Mouse (Mus musculus) CH12.LX (cell line): ENCODE results near the gene Caly. TPM values are rescaled to one million over a fixed set of nuclear protein-coding genes. Genes with fewer than 3 reads are reported as not detected.

Source experiments
- DNase-seq: peaks from one replicate; pipeline ENCODE4 v3.0.0-alpha.2; 2013; ENCODE audit errors: extremely low read depth
- H3K27ac ChIP-seq: 2 replicates; pipeline ENCODE4 v1.5.1; 2012; ENCODE audit warnings: low read depth, mild to moderate bottlenecking, control low read depth, moderate library complexity; ENCODE audit not compliant: insufficient read depth
- H3K27me3 ChIP-seq: replicated peaks from 2 replicates; pipeline ENCODE3; 2012; ENCODE audit warnings: inconsistent platforms
- H3K36me3 ChIP-seq, 2 experiments: replicated peaks in 1 of 2; 2 replicates each; pipeline versions ENCODE3 to v1.6.1; 2012; ENCODE audit warnings: inconsistent platforms in 1 of 2, low read length in 1 of 2, mild to moderate bottlenecking in 1 of 2, mixed read lengths in 1 of 2, moderate library complexity in 1 of 2; ENCODE audit not compliant: control insufficient read depth in 1 of 2, insufficient read depth in 1 of 2
- H3K4me1 ChIP-seq, 2 experiments: 2 replicates each; pipeline ENCODE4 v1.6.1; 2012; ENCODE audit warnings: inconsistent platforms in 1 of 2, moderate library complexity in 1 of 2; ENCODE audit not compliant: insufficient read depth in 2 of 2, control insufficient read depth in 1 of 2
- H3K4me2 ChIP-seq: 2 replicates; pipeline ENCODE4 v1.6.1; 2012; ENCODE audit warnings: low read depth, mild to moderate bottlenecking, control low read depth; ENCODE audit not compliant: poor library complexity, insufficient read depth, severe bottlenecking
- H3K4me3 ChIP-seq, 3 experiments: fragments of 150-350 bp in 1 of 3; sonication (generic) in 1 of 3; replicated peaks in 1 of 3; 2 replicates each; pipeline versions ENCODE3 to v1.5.1; 2011 to 2012; ENCODE audit warnings: low read depth in 2 of 3, low read length in 2 of 3, mild to moderate bottlenecking in 2 of 3, moderate library complexity in 2 of 3, control low read depth in 1 of 3, improper control_type of control experiment in 1 of 3, inconsistent platforms in 1 of 3, mixed read lengths in 1 of 3; ENCODE audit not compliant: poor library complexity in 1 of 3
- H3K79me2 ChIP-seq: replicated peaks from 2 replicates; pipeline ENCODE4 v1.6.1; 2012; ENCODE audit warnings: mild to moderate bottlenecking, moderate library complexity; ENCODE audit not compliant: control insufficient read depth, poor library complexity, insufficient read depth, severe bottlenecking; ENCODE audit errors: extremely low read depth
- H3K9ac ChIP-seq: 2 replicates; pipeline ENCODE4 v1.6.1; 2012; ENCODE audit warnings: low read depth, mild to moderate bottlenecking, control low read depth, moderate library complexity; ENCODE audit not compliant: insufficient read depth
- H3K9me3 ChIP-seq: replicated peaks from 2 replicates; pipeline ENCODE3; 2012; ENCODE audit warnings: low read length, inconsistent platforms, mixed read lengths
- BHLHE40 ChIP-seq: IDR thresholded peaks from 2 replicates; pipeline ENCODE4 v1.6.1; 2011; ENCODE audit warnings: mild to moderate bottlenecking, low read depth, low read length, improper control_type of control experiment
- CTCF ChIP-seq, 2 experiments: IDR thresholded peaks in 1 of 2; conservative IDR thresholded peaks in 1 of 2; 2 replicates each; pipeline ENCODE4 v1.5.1; 2011 to 2012; ENCODE audit warnings: low read depth in 2 of 2, low read length in 2 of 2, improper control_type of control experiment in 1 of 2, inconsistent platforms in 1 of 2, mild to moderate bottlenecking in 1 of 2, moderate library complexity in 1 of 2
- E2F4 ChIP-seq: IDR thresholded peaks from 2 replicates; pipeline ENCODE4 v1.6.1; 2011; ENCODE audit warnings: low read depth, low read length, improper control_type of control experiment; ENCODE audit not compliant: insufficient replicate concordance
- ETS1 ChIP-seq: conservative IDR thresholded peaks from 2 replicates; pipeline ENCODE4 v1.6.1; 2012; ENCODE audit warnings: low read depth, mild to moderate bottlenecking, inconsistent platforms, low read length, improper control_type of control experiment, moderate library complexity
- GABPA ChIP-seq: IDR thresholded peaks from 2 replicates; pipeline ENCODE4 v1.6.1; 2012; ENCODE audit warnings: low read depth, low read length, improper control_type of control experiment, inconsistent platforms; ENCODE audit not compliant: insufficient replicate concordance
- IRF4 ChIP-seq: IDR thresholded peaks from 2 replicates; pipeline ENCODE4 v1.6.1; 2014; ENCODE audit warnings: low read depth, mild to moderate bottlenecking, inconsistent platforms, low read length, improper control_type of control experiment
- JUN ChIP-seq: IDR thresholded peaks from 2 replicates; pipeline ENCODE4 v1.6.1; 2011; ENCODE audit warnings: low read depth, mild to moderate bottlenecking, low read length, improper control_type of control experiment, moderate library complexity; ENCODE audit not compliant: insufficient read depth
- JUND ChIP-seq: conservative IDR thresholded peaks from 2 replicates; pipeline ENCODE4 v1.6.1; 2011; ENCODE audit warnings: low read depth, low read length, improper control_type of control experiment
- MAX ChIP-seq: IDR thresholded peaks from 2 replicates; pipeline ENCODE4 v1.6.1; 2011; ENCODE audit warnings: low read length, improper control_type of control experiment
- MEF2A ChIP-seq: IDR thresholded peaks from 2 replicates; pipeline ENCODE4 v1.6.1; 2014; ENCODE audit warnings: low read depth, mild to moderate bottlenecking, inconsistent platforms, low read length, improper control_type of control experiment, borderline replicate concordance
- MYC ChIP-seq: IDR thresholded peaks from 2 replicates; pipeline ENCODE4 v1.6.1; 2011; ENCODE audit warnings: low read depth, mild to moderate bottlenecking, improper control_type of control experiment, low read length
- NELFE ChIP-seq: IDR thresholded peaks from 2 replicates; pipeline ENCODE4 v1.6.1; 2011; ENCODE audit warnings: low read depth, low read length, improper control_type of control experiment
- NRF1 ChIP-seq: IDR thresholded peaks from 2 replicates; pipeline ENCODE4 v1.6.1; 2014; ENCODE audit warnings: low read depth, mild to moderate bottlenecking, inconsistent platforms, low read length, improper control_type of control experiment, moderate library complexity
- PAX5 ChIP-seq: IDR thresholded peaks from 2 replicates; pipeline ENCODE4 v1.6.1; 2012; ENCODE audit warnings: low read length, inconsistent platforms, mixed read lengths
- POLR2AphosphoS2 ChIP-seq: IDR thresholded peaks from 2 replicates; pipeline ENCODE4 v1.6.1; 2011; ENCODE audit warnings: low read depth, low read length, improper control_type of control experiment
- RAD21 ChIP-seq: IDR thresholded peaks from 2 replicates; pipeline ENCODE4 v1.6.1; 2011; ENCODE audit warnings: low read depth, mild to moderate bottlenecking, low read length, improper control_type of control experiment, moderate library complexity
- TCF12 ChIP-seq: IDR thresholded peaks from 2 replicates; pipeline ENCODE4 v1.6.1; 2014; ENCODE audit warnings: low read depth, mild to moderate bottlenecking, inconsistent platforms, low read length, improper control_type of control experiment
- UBTF ChIP-seq: IDR thresholded peaks from 2 replicates; pipeline ENCODE4 v1.6.1; 2012; ENCODE audit warnings: low read depth, mild to moderate bottlenecking, inconsistent platforms, low read length, improper control_type of control experiment, moderate library complexity
- USF1 ChIP-seq: IDR thresholded peaks from 2 replicates; pipeline ENCODE4 v1.6.1; 2014; ENCODE audit warnings: low read depth, mild to moderate bottlenecking, inconsistent platforms, low read length, improper control_type of control experiment
- ZKSCAN1 ChIP-seq: IDR thresholded peaks from 2 replicates; pipeline ENCODE4 v1.6.1; 2012; ENCODE audit warnings: low read depth, inconsistent platforms, low read length, improper control_type of control experiment, borderline replicate concordance
- ZMIZ1 ChIP-seq: IDR thresholded peaks from 2 replicates; pipeline ENCODE4 v1.6.1; 2012; ENCODE audit warnings: low read depth, mild to moderate bottlenecking, inconsistent platforms, low read length, improper control_type of control experiment
- ZNF384 ChIP-seq: IDR thresholded peaks from 2 replicates; pipeline ENCODE4 v1.6.1; 2012; ENCODE audit warnings: low read depth, low read length, improper control_type of control experiment, inconsistent platforms
- dilution Hi-C: fragments of 300-500 bp; cut with MboI; formaldehyde crosslinking; loops from 2 replicates; pipeline ENCODE4 v1.14.3; 2020; ENCODE audit warnings: low sequenced_read_pairs; ENCODE audit not compliant: extremely low pct_unique_long_range_greater_than_20kb, extremely low pct_ligation_motif_present
- in situ Hi-C: fragments of 300-500 bp; cut with MboI; formaldehyde crosslinking; loops from 3 replicates; pipeline ENCODE4 v1.14.3; 2019; ENCODE audit warnings: low sequenced_read_pairs, low pct_ligation_motif_present, low pct_unique_long_range_greater_than_20kb, mixed read lengths
- polyA plus RNA-seq: library from polyadenylated mRNA; unstranded; fragments of >175 nt; gene quantifications from 2 replicates; pipeline ENCODE4 v1.2.1, GENCODE M21; 2012; ENCODE audit warnings: low read depth; ENCODE audit not compliant: insufficient read length
- total RNA-seq, 2 experiments: library from RNA; depleted of rRNA; stranded (reverse); fragments of 300-350 nt in 1 of 2; fragments of >200 nt in 1 of 2; gene quantifications; 2 replicates each; pipeline ENCODE4 v1.2.3; 2012 to 2014

Gene Caly
- total and polyA plus RNA-seq, 3 experiments = not detected

DNA sequence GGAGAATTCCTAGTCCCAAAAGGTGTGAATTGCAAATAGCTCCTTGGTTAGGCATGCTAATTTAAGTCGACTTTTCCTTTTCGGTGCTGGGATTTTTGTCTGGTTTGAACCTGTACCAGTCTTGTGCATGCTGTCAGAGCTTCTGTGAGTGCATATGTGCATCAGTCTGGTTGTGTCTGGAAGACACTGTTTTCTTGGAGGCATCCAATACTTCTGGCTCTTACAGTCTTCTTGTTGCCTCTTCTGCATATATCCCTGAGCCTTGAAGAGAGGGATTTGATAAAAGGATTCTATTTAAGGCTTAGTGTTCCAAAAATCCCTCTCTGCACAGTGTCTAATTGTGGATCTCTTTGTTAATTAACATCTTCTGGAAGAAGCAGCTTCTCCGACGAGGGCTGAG, 28.2 kb downstream of the Caly start:
- in situ Hi-C loops = no loop called here
- dilution Hi-C loops = no loop called here
- DNase-seq = no peak

DNA sequence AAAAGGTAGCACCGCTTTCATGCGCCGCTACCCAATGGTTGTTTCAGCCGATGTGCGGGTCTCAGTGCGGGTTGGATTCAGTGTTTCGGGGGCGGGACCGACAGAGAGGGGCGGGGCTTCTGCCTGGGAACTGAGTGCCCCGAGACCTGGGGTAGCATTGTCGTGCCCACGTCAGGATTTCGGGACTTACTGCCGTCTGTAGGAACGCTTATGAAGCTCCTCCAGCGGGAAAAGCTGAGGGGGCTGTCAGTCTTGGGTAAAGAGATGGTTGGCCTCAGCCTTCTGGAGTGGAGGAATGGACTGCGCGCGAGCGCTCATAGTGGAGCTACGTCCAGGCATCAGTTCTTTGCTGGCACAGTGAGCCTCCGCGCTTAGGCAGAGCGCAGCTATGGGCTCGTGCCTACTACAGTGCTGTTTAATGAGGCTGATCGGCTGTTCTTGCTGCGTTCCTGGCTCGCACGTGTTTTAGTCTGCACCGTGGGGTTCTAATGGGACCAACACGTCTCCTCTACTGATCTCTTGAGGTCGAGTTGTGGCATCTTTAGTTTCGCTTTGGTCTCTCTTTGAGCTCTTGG, 33.1 kb downstream of the Caly start:
- in situ Hi-C loops = no loop called here
- dilution Hi-C loops = no loop called here

More for the DNA sequence above, 28.2 kb downstream of the Caly start:
- H3K4me1 ChIP-seq = peaks cover 6 to 10% of the 10 kb centered on the region in 2 experiments; a peak in 3 of 4 replicates
- H3K79me2 ChIP-seq = no peaks in the 10 kb centered on the region
- no peaks in the 10 kb centered on the region for H3K36me3 ChIP-seq
- H3K4me3 ChIP-seq = no peak overlapping the region
- H3K9me3 ChIP-seq = peaks cover 9% of the 10 kb centered on the region
- H3K4me2 ChIP-seq = no peak overlapping the region
- no peak overlapping the region for H3K27ac ChIP-seq
- H3K27me3 ChIP-seq = peaks cover 43% of the 10 kb centered on the region
- no peak for TF ChIP-seq PAX5
- TF ChIP-seq IRF4 = no peak
- TF ChIP-seq, all 38 proteins: peak for 0
- no peak overlapping the region for H3K9ac ChIP-seq

DNA sequence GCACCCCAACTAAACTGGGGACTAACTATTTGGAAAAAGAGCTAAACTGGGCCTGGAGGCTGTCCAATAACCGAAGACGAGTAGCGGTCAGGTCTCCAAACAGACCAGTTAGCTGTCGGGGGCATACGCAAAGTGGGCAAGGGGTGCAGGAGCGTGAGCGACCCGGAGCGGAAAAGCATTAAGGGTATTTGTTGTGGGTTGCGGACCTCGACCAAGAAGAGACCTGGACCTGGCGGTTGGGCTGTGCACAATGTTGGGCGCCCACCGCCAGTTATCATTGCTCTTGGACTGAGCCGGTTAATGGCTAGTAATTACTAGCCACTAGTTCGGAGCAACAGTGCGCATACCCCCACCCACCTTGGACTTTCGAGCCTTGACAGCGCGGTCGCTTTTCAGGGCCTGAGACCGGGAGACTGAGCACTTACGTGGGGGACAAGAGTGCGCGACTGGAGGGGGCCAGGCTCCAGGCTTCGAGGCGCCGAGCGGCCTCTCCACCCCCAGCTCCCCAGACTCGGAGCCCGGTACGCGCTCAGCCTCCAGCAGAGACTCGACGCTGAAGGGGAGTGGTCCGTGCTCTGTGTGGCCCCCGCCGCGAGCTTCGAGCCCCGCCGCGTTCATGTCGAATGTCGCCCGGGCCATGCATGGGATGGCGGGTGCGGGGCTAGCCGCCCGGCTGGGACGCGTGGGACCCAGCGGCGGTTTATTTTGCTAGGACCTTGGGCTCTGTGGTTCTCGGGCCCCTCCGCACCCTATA, 33.8 kb downstream of the Caly start, which contains the start of gene Msx3:
Msx3 (minus strand) TSS at position 729 of the 754 bp plus-strand sequence.
- DNase-seq = no peak
- Histone ChIP-seq H3K36me3 (no peaks in the 10 kb centered on the region), H3K4me3 (peak within 1 kb of the TSS; percentile 19 to 53 (median 44)), H3K9ac (peak within 1 kb of the TSS; percentile 10; the same call in 1 of the 2 replicates), H3K27me3 (peaks cover 33% of the 10 kb centered on the region), H3K4me1 (peaks cover 0 to 3% of the 10 kb centered on the region in 2 experiments; a peak in 1 of 4 replicates), H3K79me2 (no peaks in the 10 kb centered on the region), H3K27ac (no peak within 1 kb of the TSS), H3K4me2 (peak within 1 kb of the TSS; percentile 52), H3K9me3 (peaks cover 12% of the 10 kb centered on the region)
- TF ChIP-seq JUND (no peak), ZKSCAN1 (no peak), ZMIZ1 (no peak), NRF1 (no peak), UBTF (no peak), BHLHE40 (no peak), ZNF384 (no peak), USF1 (no peak), POLR2AphosphoS2 (no peak), MAX (no peak), ETS1 (no peak), JUN (no peak), NELFE (no peak), TCF12 (no peak), CTCF (conservative IDR thresholded peaks at IDR 0.05 in 1 of 2, IDR thresholded peaks at IDR 0.05 in 1 of 2; ENCODE audit: low read depth in 2 of 2, low read length in 2 of 2) (no peak), RAD21 (no peak), E2F4 (no peak), GABPA (no peak)
- in situ Hi-C loops (no loop called here), dilution Hi-C loops (no loop called here)

More for the DNA sequence above, 33.1 kb downstream of the Caly start:
- Histone ChIP-seq H3K9me3 (peaks cover 12% of the 10 kb centered on the region), H3K4me3 (peak overlapping the region; percentile 19 to 53 (median 44)), H3K27me3 (peaks cover 36% of the 10 kb centered on the region), H3K27ac (no peak overlapping the region), H3K9ac (peak overlapping the region; percentile 10; the same call in 1 of the 2 replicates), H3K4me2 (peak overlapping the region; percentile 52), H3K4me1 (peaks cover 0 to 3% of the 10 kb centered on the region in 2 experiments; a peak in 1 of 4 replicates), H3K36me3 (no peaks in the 10 kb centered on the region), H3K79me2 (no peaks in the 10 kb centered on the region)
- no peak for TF ChIP-seq UBTF
- no peak for TF ChIP-seq MEF2A
- TF ChIP-seq NRF1 = peak; percentile 14; the same call in 1 of the 2 replicates
- TF ChIP-seq MAX = peak; percentile 63; the same call in 1 of the 2 replicates
- TF ChIP-seq BHLHE40 = peak; percentile 60
- peak; percentile 38; the same call in 1 of the 2 replicates for TF ChIP-seq MYC
- DNase-seq = no peak
